9 mouse cellular contexts compared by ENCODE assay signal in the genomic region with DNA sequence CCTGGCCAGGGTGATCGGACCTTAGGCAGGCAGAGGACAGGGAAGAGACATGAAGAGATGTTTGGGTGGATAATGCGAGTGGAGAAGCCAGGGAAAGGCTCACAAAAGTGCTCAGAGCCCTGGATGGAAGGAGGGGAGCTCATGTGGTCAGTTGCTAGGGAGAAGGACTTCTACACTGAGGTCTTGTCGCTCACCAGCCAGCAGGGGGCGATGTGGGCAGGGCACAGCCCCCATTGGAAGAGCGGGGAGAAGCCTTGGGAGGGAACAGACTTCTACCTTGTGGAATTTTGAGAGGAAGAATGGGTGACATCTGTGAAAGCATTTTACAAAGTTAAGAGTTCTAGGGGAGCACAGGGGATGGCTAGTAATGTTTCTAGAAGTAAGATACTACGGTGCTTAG. TPM values are rescaled to one million over a fixed set of nuclear protein-coding genes. Genes with fewer than 3 reads are reported as not detected.
A peak's percentile ranks its signal among the peaks of the same experiment; 100 is the strongest.
DNase-seq lines count a peak whose midpoint lies in the region; ATAC-seq and TF ChIP-seq lines count a peak whose summit lies in the region.
"Had no signal": no experiment of that assay in that cellular context is flagged by ENCODE, and none has a peak within 500 bp of the region (broad histone marks: within the 10 kb centered on the region; RNA-seq: fewer than 3 reads in every experiment).

No protein-coding gene starts in this region.

- no peaks in the 10 kb centered on the region for H3K36me3 ChIP-seq in lung, postnatal 0 days (ENCODE audit: insufficient read depth, low read length)
- peaks cover 40% of the 10 kb centered on the region for H3K36me3 ChIP-seq in midbrain, embryonic 14.5 days (ENCODE audit: control insufficient read depth, insufficient read depth, low read length)
- H3K36me3 ChIP-seq: midbrain, embryonic 12.5 days had no signal

- H3K9ac ChIP-seq in lung, postnatal 0 days (replicated peaks; ENCODE audit: low read depth) = no peak overlapping the region
- H3K9ac ChIP-seq in midbrain, embryonic 14.5 days (replicated peaks; ENCODE audit: low read length) = no peak overlapping the region
- H3K9ac ChIP-seq: midbrain, embryonic 12.5 days had no signal

- peak; percentile 36 for DNase-seq in embryo, embryonic 10.5 days (ENCODE audit: low spot score)
- no peak for DNase-seq in embryo, embryonic 9.5 days (ENCODE audit: extremely low spot score)
- DNase-seq in lung, postnatal 0 days (ENCODE audit: low spot score) = no peak
- DNase-seq in lung, postnatal 25 days (ENCODE audit: low spot score) = no peak
- peak; percentile 47 for DNase-seq in brain, adult 2 months (ENCODE audit: low read depth, low spot score)
- peak; percentile 84 for DNase-seq in testis, postnatal 10 days (ENCODE audit: low spot score)
- DNase-seq in midbrain, embryonic 14.5 days = no peak
- no peak for DNase-seq in right cerebral cortex, postnatal 10 days (ENCODE audit: low spot score in 2 of 2)

- peak; percentile 71 for TF ChIP-seq CTCF in lung, postnatal 0 days (IDR thresholded peaks at IDR 0.05)

- no peaks in the 10 kb centered on the region for H3K4me1 ChIP-seq in lung, postnatal 0 days (ENCODE audit: insufficient read depth, low read depth, low read length)
- H3K4me1 ChIP-seq in midbrain, embryonic 14.5 days (ENCODE audit: control insufficient read depth, insufficient read depth, low read length) = 0 out of 2 replicates have a peak, but pooled peaks cover 2% of the 10 kb centered on the region

- no peaks in the 10 kb centered on the region for H3K9me3 ChIP-seq in lung, postnatal 0 days (ENCODE audit: low read length)
- no peaks in the 10 kb centered on the region for H3K9me3 ChIP-seq in midbrain, embryonic 14.5 days (ENCODE audit: control insufficient read depth, low read length)
- H3K9me3 ChIP-seq: midbrain, embryonic 12.5 days had no signal

- no peak overlapping the region for H3K4me2 ChIP-seq in lung, postnatal 0 days (replicated peaks; ENCODE audit: low read depth, low read length)
- no peak overlapping the region for H3K4me2 ChIP-seq in midbrain, embryonic 14.5 days (ENCODE audit: low read length)
- H3K4me2 ChIP-seq: midbrain, embryonic 12.5 days had no signal

- no peak overlapping the region for H3K27ac ChIP-seq in lung, postnatal 0 days (ENCODE audit: low read length)
- no peak overlapping the region for H3K27ac ChIP-seq in midbrain, embryonic 14.5 days (replicated peaks; ENCODE audit: low read depth, low read length)
- H3K27ac ChIP-seq: midbrain, embryonic 12.5 days had no signal

- H3K27me3 ChIP-seq in lung, postnatal 0 days (replicated peaks; ENCODE audit: insufficient read depth, low read length) = no peaks in the 10 kb centered on the region
- no peaks in the 10 kb centered on the region for H3K27me3 ChIP-seq in midbrain, embryonic 14.5 days (ENCODE audit: control insufficient read depth, insufficient read depth, low read length)

- WGBS in lung, postnatal 0 days = 65% methylated on average over 6 of the region's 6 CpGs
- 71% methylated on average over 6 of the region's 6 CpGs for WGBS in midbrain, embryonic 14.5 days

- ATAC-seq in lung, postnatal 0 days = no peak; the same call in 1 of the 2 replicates
- no peak for ATAC-seq in midbrain, embryonic 14.5 days (ENCODE audit: low FRiP score, low TSS enrichment)

- no peak overlapping the region for H3K4me3 ChIP-seq in lung, postnatal 0 days (ENCODE audit: low read depth, low read length)
- H3K4me3 ChIP-seq in midbrain, embryonic 14.5 days (replicated peaks; ENCODE audit: low read depth, low read length) = no peak overlapping the region
- H3K4me3 ChIP-seq: midbrain, embryonic 12.5 days had no signal

- no peak for TF ChIP-seq EP300 in lung, postnatal 0 days (IDR thresholded peaks at IDR 0.05)

RNA-seq across cellular contexts. Expression of gene Spock2, which starts 18.1 kb away (rescaled TPM):
- 42.8 and 45.6 TPM in 2 replicates for polyA plus RNA-seq in lung, postnatal 0 days (2015; fragmentation: Nextera tagmentation; extraction: Ambion mirVana)
- 67.3 and 67.5 TPM in 2 replicates for polyA plus RNA-seq in midbrain, embryonic 14.5 days (2014; fragmentation: Nextera tagmentation; extraction: Ambion mirVana)

Comparison
In these comparisons a context has a peak if more than half of its experiments do, and no peak if none do; other contexts are left out.
1. DNase-seq: peak in embryo, embryonic 10.5 days (single experiment), brain, adult 2 months (single experiment) and testis, postnatal 10 days (single experiment); none in embryo, embryonic 9.5 days (single experiment), lung, postnatal 0 days (single experiment), lung, postnatal 25 days (single experiment), midbrain, embryonic 14.5 days (single experiment) and right cerebral cortex, postnatal 10 days (0 of 2).